Mouse (Mus musculus): ENCODE measurements around the gene Rab24. TPM values are rescaled to one million over a fixed set of nuclear protein-coding genes. Genes with fewer than 3 reads are reported as not detected.

The Rab24 gene
- polyA plus RNA-seq, 1 experiment from 2014 or later: 63.9 TPM

DNA sequence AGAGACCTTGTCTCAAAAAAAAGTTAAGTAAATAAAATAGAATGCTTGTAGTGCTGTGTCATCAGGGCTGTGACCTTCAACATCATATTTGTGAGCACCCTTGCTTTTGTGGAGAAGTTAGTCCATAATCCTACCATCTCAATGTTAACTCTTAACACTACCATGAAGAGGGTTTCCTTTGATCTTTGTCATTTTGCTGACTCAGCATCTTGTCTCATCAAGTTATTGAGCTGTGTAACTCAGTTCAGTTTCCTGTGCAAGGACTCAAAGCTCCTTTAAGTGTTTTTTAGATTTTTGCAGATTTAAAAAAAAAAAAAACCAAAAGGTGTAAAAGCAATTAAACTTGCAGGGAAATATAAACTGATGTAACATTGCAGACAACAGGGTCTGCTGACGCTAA lies 25.0 kb downstream of the Rab24 start:
- Histone ChIP-seq H3K27me3 (no peaks in the 10 kb centered on the region), H3K9me3 (replicated peaks) (no peaks in the 10 kb centered on the region), H3K9ac (no peak overlapping the region), H3K36me3 (peaks cover 89% of the 10 kb centered on the region), H3K4me1 (replicated peaks) (no peaks in the 10 kb centered on the region), H3K27ac (no peak overlapping the region), H3K4me3 (no peak overlapping the region), H3K4me2 (no peak overlapping the region)
- no peak for ATAC-seq (replicated peaks; ENCODE audit: insufficient number of reproducible peaks, insufficient read depth, low FRiP score, low read depth)
- 97% methylated on average over 1 of the region's 1 CpGs for WGBS

- no peak overlapping the region for H3K9ac ChIP-seq
- no peaks in the 10 kb centered on the region for H3K4me1 ChIP-seq (replicated peaks)
- no peaks in the 10 kb centered on the region for H3K9me3 ChIP-seq (replicated peaks)
- no peaks in the 10 kb centered on the region for H3K27me3 ChIP-seq
- H3K4me2 ChIP-seq: no peak overlapping the region
- ATAC-seq (replicated peaks; ENCODE audit: insufficient number of reproducible peaks, insufficient read depth, low FRiP score, low read depth): no peak
- WGBS: 79% methylated on average over 3 of the region's 3 CpGs
- no peak overlapping the region for H3K27ac ChIP-seq
- H3K4me3 ChIP-seq: no peak overlapping the region
- H3K36me3 ChIP-seq: peaks cover 71% of the 10 kb centered on the region
Measured at GRCm38 (mm10) chr13:55288854-55289253, 32.9 kb downstream of the Rab24 start.

- H3K27ac ChIP-seq: no peak overlapping the region
- no peak overlapping the region for H3K9ac ChIP-seq
- 78% methylated on average over 5 of the region's 5 CpGs for WGBS
- no peak for ATAC-seq (replicated peaks; ENCODE audit: insufficient number of reproducible peaks, insufficient read depth, low FRiP score, low read depth)
- H3K4me3 ChIP-seq: no peak overlapping the region
- no peaks in the 10 kb centered on the region for H3K9me3 ChIP-seq (replicated peaks)
- H3K36me3 ChIP-seq: peaks cover 62% of the 10 kb centered on the region
- H3K27me3 ChIP-seq: no peaks in the 10 kb centered on the region
- H3K4me1 ChIP-seq (replicated peaks): no peaks in the 10 kb centered on the region
- H3K4me2 ChIP-seq: no peak overlapping the region
Measured at GRCm38 (mm10) chr13:55277646-55278045, 44.1 kb downstream of the Rab24 start.

- no peak overlapping the region for H3K4me3 ChIP-seq
- no peaks in the 10 kb centered on the region for H3K4me1 ChIP-seq (replicated peaks)
- no peak overlapping the region for H3K27ac ChIP-seq
- peaks cover 60% of the 10 kb centered on the region for H3K36me3 ChIP-seq
- ATAC-seq (replicated peaks; ENCODE audit: insufficient number of reproducible peaks, insufficient read depth, low FRiP score, low read depth): no peak
- H3K27me3 ChIP-seq: no peaks in the 10 kb centered on the region
- H3K9ac ChIP-seq: no peak overlapping the region
- no peak overlapping the region for H3K4me2 ChIP-seq
- no peaks in the 10 kb centered on the region for H3K9me3 ChIP-seq (replicated peaks)
- WGBS: 95% methylated on average over 5 of the region's 5 CpGs
Measured at GRCm38 (mm10) chr13:55277203-55277602, 44.5 kb downstream of the Rab24 start.

Other genes starting within 250 kb of the Rab24 start
- gene Uimc1, start 221.6 kb downstream of the Rab24 start, polyA plus RNA-seq (2015; fragmentation: Nextera tagmentation; extraction: Ambion mirVana): 14.9 and 16.4 TPM in 2 replicates
- gene Zfp346, start 216.6 kb downstream of the Rab24 start, polyA plus RNA-seq (2015; fragmentation: Nextera tagmentation; extraction: Ambion mirVana): 16.6 and 21.2 TPM in 2 replicates
- not detected in 2 replicates for gene Gm17617, start 188.4 kb downstream of the Rab24 start, polyA plus RNA-seq (2015; fragmentation: Nextera tagmentation; extraction: Ambion mirVana)
- 0.72 and 2.0 TPM in 2 replicates for gene Fgfr4, start 169.3 kb downstream of the Rab24 start, polyA plus RNA-seq (2015; fragmentation: Nextera tagmentation; extraction: Ambion mirVana)
- 41.5 and 42.5 TPM in 2 replicates for gene Nsd1, start 112.2 kb downstream of the Rab24 start, polyA plus RNA-seq (2015; fragmentation: Nextera tagmentation; extraction: Ambion mirVana)
- 285 and 333 TPM in 2 replicates for gene Prelid1, start 1.4 kb downstream of the Rab24 start, polyA plus RNA-seq (2015; fragmentation: Nextera tagmentation; extraction: Ambion mirVana)
- 21.8 and 28.7 TPM in 2 replicates for gene Mxd3, start 7.9 kb upstream of the Rab24 start, polyA plus RNA-seq (2015; fragmentation: Nextera tagmentation; extraction: Ambion mirVana)
- 71.6 and 88.3 TPM in 2 replicates for gene Lman2, start 40.8 kb upstream of the Rab24 start, polyA plus RNA-seq (2015; fragmentation: Nextera tagmentation; extraction: Ambion mirVana)
- gene Rgs14, start 47.8 kb upstream of the Rab24 start, polyA plus RNA-seq (2015; fragmentation: Nextera tagmentation; extraction: Ambion mirVana): 0.42 and 1.9 TPM in 2 replicates
- not detected in 2 replicates for gene Slc34a1, start 76.2 kb upstream of the Rab24 start, polyA plus RNA-seq (2015; fragmentation: Nextera tagmentation; extraction: Ambion mirVana)
- gene Pfn3, start 93.3 kb upstream of the Rab24 start, polyA plus RNA-seq (2015; fragmentation: Nextera tagmentation; extraction: Ambion mirVana): not detected in 2 replicates
- 0.10 and 1.2 TPM in 2 replicates for gene F12, start 104.8 kb upstream of the Rab24 start, polyA plus RNA-seq (2015; fragmentation: Nextera tagmentation; extraction: Ambion mirVana)
- 15.5 and 24.7 TPM in 2 replicates for gene Grk6, start 123.1 kb upstream of the Rab24 start, polyA plus RNA-seq (2015; fragmentation: Nextera tagmentation; extraction: Ambion mirVana)
- gene Prr7, start 142.3 kb upstream of the Rab24 start, polyA plus RNA-seq (2015; fragmentation: Nextera tagmentation; extraction: Ambion mirVana): 0.18 and 0.30 TPM in 2 replicates
- 60.1 and 77.2 TPM in 2 replicates for gene Dbn1, start 166.2 kb upstream of the Rab24 start, polyA plus RNA-seq (2015; fragmentation: Nextera tagmentation; extraction: Ambion mirVana)
- 221 and 251 TPM in 2 replicates for gene Pdlim7, start 191.7 kb upstream of the Rab24 start, polyA plus RNA-seq (2015; fragmentation: Nextera tagmentation; extraction: Ambion mirVana)
- 1.3 and 3.0 TPM in 2 replicates for gene Dok3, start 207.3 kb upstream of the Rab24 start, polyA plus RNA-seq (2015; fragmentation: Nextera tagmentation; extraction: Ambion mirVana)
- 23.6 and 34.7 TPM in 2 replicates for gene Ddx41, start 214.7 kb upstream of the Rab24 start, polyA plus RNA-seq (2015; fragmentation: Nextera tagmentation; extraction: Ambion mirVana)
- gene Fam193b, start 249.2 kb upstream of the Rab24 start, polyA plus RNA-seq (2015; fragmentation: Nextera tagmentation; extraction: Ambion mirVana): 17.1 and 22.6 TPM in 2 replicates

Measured in heart, embryonic 15.5 days (tissue).